Mouse (Mus musculus): ENCODE data around the gene Caprin1. TPM values are rescaled to one million over a fixed set of nuclear protein-coding genes. Genes with fewer than 3 reads are reported as not detected.

The Caprin1 gene
- total RNA-seq (2023), result 100 to 1,000 TPM; 174 to 216 TPM

DNA sequence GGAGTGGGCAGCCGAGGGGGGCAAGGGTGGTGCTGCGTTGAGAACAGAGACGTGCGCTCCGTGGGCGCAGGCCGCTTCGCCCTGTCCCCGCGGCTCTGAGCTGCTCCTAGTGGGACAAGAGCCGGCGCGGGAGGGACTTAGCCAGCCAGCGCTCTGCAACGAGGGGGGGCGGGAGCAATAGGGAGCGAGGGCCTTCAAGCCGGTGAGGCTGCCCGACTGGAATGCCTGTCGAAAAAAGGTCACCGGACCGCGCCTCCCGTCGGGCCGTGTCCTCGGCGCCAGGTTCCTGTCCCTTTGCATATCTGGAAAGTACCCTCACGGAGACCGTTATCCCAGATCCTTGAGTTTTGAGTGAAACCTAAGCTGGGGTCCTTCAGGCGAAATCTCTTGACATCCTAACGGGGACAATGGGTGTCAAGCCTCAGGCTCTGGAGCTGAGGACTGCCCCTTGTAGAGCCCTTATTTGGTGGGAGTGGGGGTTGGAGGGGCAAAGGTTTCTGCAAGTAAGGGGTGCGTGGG lies at the start of gene Caprin1:
Gene Caprin1, minus strand, starts transcription at position 159 of the 519 bp plus-strand sequence.

DNA sequence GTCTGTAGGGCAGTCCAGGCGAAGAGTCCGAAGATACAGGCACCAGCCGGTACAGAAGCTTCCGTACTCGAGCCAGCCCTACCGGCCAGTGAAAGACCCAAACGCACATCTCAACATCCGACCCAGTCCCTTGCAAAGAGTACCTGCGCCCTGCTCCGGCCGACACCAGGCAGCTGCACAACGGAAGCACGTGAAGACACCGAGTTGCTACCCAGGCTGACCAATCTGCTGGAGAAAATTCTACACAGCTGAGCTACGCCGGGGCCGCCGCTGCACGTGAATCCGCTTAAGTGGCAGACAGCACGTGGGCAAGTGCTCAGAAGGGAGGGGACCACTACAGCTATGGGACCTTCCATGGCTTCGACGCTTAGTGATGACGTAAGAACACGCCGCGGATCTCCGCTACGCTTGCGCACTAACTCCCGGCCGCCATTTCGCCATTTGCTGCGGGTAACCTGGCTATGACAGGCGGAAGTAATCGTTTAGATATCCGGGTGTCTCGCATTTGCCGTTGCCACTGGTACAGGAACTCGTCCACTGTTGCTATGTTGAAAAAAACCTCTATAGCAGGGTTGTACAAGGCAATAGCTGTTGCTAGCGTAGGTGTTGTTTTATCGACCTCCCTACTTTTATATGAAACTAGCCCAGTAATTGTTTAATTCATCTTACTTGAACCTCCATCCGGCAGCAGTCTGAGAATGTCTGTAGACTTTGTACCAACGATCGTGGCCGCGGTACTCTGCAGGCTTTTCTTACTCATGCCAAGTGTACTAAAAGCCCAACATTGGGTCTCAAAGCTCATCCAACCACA lies 36.3 kb downstream of the Caprin1 start, which contains the start of gene Nat10:
Gene Nat10, minus strand, starts transcription at position 365 of the 811 bp plus-strand sequence.

Other genes starting within 250 kb of the Caprin1 start
- gene Abtb2, start 231.3 kb downstream of the Caprin1 start, total RNA-seq (2023), result 10 to 100 TPM; 45.4 to 47.8 TPM
- 10 to 100 TPM; 14.2 to 19.6 TPM for gene Nat10, start 36.4 kb downstream of the Caprin1 start, total RNA-seq (2023)
- 10 to 100 TPM; 73.8 to 88.7 TPM for gene Lmo2, start 160.3 kb upstream of the Caprin1 start, total RNA-seq (2023)
- 10 to 100 TPM; 31.7 to 36.1 TPM for gene Fbxo3, start 230.1 kb upstream of the Caprin1 start, total RNA-seq (2023)
- gene 4931422A03Rik, start 230.7 kb upstream of the Caprin1 start, total RNA-seq (2023), result not detected